Mouse (Mus musculus) adrenal gland, postnatal 25 days (tissue): ENCODE results near the gene Fkbp2. TPM values are rescaled to one million over a fixed set of nuclear protein-coding genes. Genes with fewer than 3 reads are reported as not detected.

Source experiments
- DNase-seq: peaks from one replicate; pipeline ENCODE4 v3.0.0; 2021; ENCODE audit warnings: mixed read lengths
- long read RNA-seq: library from polyadenylated mRNA; stranded (forward); transcript quantifications from one replicate; pipeline ENCODE4 v2.0.0, GENCODE M21; 2021
- total RNA-seq: library from RNA; stranded (reverse); gene quantifications from 2 replicates; pipeline ENCODE4 v1.2.3, GENCODE M21; 2021

The Fkbp2 gene
- total RNA-seq = 102 and 139 TPM in 2 replicates
- long read RNA-seq, transcript Fkbp2-202 (6 exons, 664 nt) = major isoform, 33 of 76 reads
- long read RNA-seq, transcript Fkbp2-201 (6 exons, 642 nt) = major isoform, 33 of 76 reads
- long read RNA-seq, partial matches to known transcripts = 2 of 76 reads
- long read RNA-seq, other reads (novel, unspliced or antisense) = 5 of 76 reads

DNA sequence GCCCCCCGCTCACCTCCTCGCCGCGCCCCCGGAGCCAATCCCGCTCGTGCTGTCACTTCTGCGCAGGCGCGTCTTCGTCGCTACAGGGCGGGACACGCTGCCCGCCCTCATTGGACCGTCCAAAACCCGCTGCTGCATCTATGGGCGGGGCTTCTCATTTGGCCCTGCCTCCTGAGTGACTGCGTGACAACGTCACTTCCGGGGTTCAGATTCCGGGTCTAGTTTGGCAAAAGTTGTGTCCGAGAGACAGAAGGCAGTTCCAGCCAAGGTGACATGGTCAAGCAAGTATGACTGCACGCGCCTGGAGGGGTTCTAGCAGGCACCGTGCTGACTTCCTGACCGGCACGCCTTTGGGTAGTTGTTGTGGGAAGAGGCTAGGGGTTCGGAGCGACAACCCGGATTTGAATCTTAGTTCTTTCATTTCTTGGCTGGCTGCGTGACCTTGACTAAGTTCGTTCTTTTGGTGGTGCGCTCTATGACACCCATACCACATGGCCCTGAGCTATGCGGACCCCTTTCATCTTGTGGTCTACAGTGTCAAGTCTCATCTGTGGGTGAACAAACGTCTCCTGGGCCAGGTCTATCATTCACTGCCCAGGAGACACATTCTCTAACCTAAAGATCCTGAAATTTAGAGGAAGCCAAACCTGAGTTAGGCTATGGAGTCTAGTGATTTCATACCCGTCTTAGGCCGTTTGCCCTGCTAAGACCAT is at the start of gene Fkbp2:
TSS of gene Fkbp2 (minus strand) at position 121 of the 713 bp plus-strand sequence.
- DNase-seq = peak; percentile 98

DNA sequence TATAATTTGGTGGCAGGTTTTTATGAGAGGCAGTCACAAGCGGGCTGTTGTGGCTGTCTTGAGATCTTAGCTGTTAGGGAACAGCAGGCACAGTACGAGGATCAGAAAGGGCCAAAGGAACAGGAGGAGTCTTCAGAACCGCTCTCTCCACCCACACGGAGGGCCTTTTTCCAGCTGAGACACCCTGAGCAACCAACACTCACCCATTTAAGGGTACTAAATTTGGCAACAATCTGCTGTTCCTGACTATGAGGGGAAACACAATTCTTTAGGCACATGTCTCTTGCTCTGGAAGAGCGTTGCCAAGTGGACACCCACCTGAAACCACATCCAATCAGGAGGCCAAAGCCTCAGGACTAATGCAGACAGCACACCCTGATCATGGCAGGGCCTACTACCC is 49.2 kb upstream of the Fkbp2 start:
- no peak for DNase-seq

DNA sequence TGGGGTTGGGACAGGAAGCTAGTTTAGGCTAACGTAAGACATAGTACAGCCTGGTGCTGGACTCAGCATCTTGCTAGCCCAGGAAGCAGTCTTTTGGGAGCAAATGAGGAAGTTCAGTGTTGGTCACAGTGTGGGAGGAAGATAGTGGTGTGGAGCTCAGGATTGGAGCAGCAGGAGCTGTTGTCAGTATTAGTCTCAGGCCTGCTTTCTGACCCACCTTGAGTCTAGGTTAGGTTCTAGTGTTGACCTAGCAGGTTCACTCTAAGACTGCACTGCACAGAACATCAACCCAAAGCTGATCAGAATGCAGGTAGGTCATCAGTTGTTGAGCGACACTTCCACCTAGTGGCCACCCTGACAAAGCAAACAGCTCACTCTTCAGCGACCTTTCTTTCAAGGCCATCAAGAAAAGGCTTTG is 39.9 kb upstream of the Fkbp2 start:
- DNase-seq = peak; percentile 55

DNA sequence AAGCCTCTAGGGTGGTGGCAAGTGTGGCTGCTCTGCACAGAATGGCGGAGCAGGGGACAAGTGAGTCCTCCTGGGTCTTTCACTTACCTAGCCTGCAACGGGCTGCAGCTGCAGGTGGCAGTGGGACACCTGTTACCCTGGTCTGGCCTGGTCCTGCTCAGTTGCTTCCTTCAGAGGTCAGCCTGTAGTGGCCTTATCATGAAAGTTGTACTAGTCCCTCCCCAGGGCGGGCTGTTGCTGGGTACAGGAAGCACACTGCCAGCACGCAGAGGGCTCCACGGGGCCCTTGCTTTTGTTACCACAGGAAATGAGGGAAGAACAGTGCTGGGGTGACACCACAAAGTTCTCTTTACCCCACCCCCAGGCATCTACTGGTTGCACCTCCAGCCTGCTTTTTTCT is 38.9 kb upstream of the Fkbp2 start, which contains the start of gene Fermt3:
TSS of gene Fermt3 (minus strand) at position 279 of the 400 bp plus-strand sequence.
- no peak for DNase-seq

DNA sequence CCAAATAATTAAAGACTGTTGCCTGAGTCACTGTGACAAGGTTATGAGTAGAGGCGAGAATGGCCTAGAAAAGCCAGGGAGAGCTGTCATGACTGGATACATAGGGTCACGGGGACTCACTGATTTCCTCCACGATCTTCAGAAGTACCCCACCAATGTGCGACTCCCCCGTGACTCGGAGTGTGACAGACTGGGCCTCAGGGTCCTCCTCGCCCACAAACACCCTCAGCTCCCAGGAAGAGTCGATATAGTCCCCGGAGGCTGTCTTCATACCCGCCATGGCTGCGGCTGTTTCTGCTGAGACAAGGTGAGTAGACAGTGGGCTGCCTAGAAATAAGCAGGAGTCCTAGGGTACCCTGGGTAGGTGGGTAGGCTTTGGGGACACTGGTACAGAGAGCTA is 38.2 kb upstream of the Fkbp2 start:
- no peak for DNase-seq

DNA sequence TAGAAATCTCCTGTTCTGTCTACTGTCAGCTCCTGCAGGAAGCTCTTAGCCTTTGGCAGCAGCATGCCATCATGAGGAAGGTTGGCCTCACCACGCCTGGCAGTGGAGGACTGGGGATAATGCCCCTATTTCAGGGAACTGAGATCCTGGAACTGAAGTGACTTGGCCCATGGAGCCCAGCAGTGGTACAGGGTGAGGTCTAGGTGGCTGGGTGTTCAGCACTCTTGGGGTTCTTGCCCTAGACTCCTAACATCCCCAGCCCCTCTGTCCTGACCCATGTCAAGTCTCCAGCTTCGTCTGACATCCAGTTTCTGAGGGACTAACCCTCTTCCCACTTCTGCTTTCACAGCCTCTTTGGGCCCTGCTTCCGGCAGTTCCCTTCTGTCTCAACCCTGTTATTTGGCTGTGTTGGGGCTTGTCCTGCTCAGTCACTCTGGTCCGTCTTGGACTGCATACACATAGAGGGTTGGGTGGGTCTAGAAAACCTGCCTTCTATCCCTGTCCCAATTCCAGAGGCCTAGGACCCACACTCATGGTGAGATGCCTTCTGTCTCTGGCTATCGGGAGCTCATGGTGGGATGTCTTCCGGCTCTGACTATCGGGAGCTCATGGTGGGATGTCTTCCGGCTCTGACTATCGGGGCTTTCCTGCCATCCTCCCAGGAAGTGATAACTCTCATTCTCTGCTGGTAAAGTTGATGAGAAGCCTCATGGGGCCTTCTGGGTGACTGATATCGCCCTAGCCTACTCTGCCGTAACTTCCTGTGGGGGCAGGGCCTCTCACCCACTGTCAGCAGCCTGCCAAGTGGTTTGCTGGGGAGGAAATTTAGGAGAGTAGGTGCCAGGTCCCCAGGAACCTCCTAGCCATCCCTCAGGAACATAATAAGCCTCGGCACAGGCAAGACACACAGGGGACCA is 37.5 kb upstream of the Fkbp2 start:
- no peak for DNase-seq

DNA sequence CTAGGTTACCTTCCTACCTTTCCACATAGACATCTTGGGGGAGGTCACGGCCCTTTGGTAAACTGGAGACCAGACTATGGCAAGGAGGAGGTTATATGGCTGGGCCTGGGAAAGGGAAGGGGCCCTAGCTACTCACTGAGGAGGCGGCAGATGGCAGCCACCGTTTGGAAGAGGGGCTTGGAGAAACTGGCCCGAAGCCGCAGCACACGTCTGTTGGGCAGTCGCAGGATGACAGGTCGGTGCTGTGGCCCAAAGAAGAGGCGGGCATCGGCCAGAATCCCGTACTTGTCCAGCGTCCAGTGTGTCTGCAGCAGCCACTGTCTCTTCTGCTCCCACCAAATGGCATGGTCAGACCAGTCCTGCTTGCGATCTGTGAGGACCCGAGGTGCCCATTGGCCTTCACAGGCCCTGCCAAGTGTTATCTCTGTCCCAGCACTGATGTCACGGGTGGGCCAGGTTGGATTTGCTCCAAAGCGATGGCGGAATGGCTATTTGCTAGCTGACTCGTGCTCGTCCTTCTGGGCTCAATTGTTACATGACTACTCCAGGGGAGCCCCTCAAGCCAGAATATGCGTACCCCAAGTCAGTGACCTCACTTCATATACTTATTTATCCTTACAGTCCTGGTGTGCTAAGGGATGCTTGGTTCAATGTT is 34.3 kb upstream of the Fkbp2 start:
- no peak for DNase-seq

DNA sequence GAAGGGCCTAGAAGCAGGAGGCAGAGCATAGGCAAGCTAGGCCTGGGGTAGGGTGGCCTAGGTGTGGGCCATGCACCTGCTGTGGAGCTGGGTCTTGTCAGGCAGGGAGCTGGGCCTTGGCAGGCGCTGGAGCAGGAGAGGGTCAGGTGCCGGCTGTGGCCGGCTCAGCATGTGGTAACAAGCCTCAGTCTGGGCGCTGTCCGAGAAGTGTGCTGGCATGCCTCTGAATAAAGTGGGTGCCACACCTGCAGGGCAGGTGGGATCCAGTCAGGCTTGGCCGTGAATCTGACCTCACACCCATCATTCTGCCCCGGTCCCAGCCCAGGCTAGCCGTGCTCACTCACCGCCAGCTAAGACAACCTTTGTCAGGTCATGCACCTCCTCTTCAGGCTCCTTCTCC is 33.7 kb upstream of the Fkbp2 start:
- no peak for DNase-seq

DNA sequence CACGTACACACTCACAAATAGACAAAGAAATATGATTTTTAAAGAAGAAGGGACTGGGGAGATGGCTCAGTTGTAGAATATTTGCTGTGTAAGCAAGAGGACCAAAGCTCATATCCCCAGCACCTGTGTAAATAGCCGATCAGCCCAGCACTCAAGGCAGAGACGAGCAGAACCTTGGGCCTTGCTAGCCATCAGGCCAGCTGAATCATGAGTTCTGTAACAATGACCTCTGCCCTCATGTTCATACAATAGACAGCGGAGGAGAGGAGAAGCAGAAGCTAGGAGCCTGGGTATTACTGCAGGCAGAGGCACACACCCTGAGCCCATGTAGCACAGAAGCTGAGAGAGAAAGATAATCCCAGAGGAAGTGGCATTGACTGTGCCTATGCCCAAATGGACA is 32.1 kb upstream of the Fkbp2 start:
- no peak for DNase-seq

DNA sequence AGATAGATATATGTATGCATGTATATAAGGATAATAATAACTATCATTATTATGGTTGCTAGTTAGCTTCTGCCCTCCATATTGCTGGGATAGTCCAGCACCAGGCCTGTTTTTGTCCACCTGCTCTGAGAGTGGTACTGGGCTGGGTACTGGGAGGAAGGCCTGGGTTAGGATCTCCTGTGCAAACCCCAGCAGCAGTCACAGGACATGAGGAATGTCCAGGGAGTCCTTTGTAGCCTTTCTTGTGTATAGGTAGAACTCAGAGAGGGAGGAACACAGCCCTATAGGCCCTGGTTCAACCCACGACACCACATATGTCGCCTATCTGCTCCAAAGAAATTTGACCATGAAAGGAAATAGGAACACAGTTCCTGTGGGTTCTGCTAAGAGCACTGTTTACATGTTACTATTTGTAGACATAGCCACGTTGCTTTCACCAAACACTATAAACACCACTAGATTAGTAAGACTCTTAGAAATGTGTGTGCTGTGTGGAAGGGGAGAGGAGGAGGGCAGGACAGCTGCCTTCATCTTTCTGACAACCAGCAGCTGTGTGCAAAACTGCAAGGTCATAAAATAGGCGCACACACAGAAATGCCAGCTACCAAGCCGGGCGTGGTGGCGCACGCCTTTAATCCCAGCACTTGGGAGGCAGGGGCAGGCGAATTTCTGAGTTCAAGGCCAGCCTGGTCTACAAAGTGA is 26.7 kb upstream of the Fkbp2 start:
- DNase-seq = no peak

DNA sequence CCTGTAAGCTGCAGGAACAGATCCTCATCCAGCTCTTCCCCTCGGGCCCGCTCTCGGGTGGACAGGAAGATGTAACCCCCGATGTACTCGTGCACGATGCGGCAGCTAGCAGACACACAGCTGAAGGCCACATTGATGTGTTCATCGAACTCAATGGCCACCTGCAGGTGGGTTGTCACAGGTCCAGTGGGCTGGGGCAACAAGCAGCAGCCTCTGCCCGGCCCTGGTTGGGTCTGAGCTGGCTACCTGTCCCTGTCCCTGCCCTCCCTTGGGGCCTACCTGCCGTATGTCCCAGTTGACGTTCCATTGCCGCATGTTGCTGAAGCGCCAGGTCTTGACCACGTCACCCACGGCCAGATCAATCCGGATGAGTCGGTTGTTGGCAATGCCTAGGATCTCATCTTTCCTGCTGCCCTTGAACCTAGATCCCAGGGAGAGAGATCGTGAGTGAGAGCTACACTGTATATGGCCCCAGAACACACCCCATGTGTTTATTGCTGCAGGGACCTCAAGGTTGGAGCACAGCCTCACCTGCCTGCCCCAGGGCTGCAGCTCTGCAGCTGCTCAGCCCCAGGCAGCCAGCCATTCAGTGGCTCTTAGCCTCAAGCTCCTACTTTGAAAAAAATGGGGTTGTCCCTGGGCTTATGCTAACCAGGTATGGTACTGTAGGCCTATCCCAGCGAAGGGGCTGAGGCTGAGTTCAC is 19.2 kb upstream of the Fkbp2 start:
- DNase-seq = no peak

DNA sequence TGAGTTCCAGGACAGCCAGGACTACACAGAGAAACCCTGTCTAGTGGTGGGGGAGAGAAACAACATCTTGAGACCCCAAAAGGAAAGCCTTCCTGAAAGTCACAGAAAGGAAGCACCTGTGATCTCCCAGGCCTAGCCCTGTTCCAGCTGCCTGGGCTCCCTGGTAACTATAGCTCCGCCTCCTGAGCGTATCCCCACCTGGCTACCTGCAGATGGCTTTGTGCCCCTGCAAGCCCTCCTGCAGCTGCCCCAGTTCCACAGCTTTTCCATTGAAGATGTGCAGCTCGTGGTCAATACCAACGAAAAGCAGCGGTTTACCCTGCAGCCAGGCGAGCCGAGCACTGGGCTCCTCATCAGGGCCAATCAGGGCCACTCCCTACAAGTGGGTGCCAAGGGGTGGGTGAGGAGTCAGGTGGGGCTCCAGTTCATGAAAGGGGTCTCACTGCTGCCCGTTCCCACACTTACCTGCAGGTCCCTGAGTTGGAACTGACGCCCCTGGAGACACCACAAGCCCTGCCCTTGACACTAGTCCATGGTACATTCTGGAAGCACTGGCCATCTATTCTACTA is 17.5 kb upstream of the Fkbp2 start:
- no peak for DNase-seq

DNA sequence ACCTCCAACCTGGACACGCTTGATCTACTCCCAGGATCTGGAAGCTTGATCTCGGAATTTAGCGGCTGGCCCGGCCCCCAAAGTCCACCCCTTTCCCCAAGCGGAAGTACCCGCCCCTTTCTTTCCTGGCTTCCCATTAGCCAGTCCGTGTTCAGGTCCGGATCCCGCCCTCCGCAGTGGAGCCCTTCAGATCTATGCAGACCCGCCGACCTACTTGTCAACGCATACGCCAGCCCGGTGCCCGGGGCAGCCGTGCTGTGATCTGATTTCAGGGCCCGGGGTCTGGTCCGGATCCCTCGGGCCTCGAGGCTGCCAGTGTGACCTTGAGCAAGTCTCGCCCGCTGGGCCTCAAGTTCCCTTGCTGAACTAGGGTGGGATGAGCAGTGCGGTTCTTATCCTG is 15.7 kb upstream of the Fkbp2 start, which contains the start of the genes Nudt22 and Trpt1:
TSS of gene Nudt22 (minus strand) at position 112 of the 400 bp plus-strand sequence.
TSS of gene Trpt1 (plus strand) at position 126 of the 400 bp plus-strand sequence.
- peak; percentile 89 for DNase-seq

DNA sequence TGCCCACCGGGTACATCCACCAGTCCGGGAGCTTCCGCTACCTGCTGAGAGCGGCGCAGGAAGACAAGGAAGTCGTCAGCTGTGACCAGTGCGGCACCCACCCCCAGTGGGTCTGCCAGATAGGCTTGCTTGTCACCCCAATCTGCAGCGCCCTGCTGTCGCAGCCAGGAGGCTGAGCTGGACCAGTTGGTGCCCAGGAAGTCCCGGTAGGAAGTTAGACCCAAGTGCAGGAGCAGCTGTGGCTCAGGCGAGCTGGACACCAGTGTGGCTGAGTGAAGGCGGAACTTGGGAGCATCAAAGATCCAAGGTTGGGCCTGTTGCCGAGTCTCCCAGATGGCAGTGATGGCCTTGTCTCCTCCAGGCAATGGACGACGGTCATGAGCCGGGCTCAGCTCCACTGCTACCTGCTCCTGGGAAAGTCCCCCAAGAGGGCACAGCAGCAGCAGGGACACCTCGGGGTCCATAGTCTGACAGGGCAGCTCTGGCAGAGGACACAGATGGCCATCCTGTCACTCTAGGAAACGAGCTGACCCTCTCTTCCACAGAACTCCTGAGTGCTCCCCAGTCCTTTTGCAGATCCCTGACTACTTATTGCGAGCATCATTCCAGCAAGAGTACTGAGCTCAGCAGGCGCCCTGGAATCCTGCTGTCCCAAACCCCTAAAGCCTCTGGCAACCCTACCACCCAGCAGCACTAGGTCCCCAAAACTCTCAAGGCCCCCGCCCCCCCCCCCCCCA is 15.1 kb upstream of the Fkbp2 start:
- no peak for DNase-seq

DNA sequence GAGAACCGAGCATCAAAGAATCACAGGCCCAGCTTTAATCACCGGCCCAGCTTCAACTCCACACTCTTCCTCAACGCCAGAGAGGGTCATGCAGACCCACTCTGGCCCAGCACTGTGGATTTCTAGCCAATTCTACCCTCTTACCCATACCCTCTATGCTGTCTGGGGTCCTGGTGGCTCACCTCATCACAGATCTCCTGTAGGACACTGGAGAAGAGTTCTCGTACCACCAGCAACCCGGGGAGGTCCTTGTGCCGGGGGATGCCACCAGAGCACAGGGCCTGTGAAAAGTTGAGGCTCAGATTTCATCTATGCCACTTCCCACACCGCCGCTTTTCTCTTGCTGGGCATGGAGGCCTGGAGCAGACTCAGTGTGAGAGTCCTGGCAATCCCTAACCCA is 14.2 kb upstream of the Fkbp2 start:
- DNase-seq = no peak

DNA sequence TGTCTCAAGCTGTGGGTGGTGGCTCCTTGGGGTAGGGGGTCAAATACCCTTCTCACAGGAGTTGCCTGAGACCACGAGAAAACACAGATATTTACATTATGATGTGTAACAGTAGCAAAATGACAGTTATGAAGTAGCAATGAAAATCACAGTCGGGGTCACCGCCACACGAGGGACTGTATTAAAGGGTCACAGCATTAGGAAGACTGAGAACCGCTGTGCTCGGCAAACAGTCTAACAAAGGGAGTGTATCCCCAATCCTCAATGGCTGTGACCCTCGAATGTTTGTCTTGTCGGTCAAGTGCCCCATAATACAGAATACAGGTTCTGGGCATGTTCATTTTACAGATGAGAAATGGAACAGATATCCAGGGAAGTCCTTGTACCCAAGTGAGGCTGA is 13.7 kb upstream of the Fkbp2 start:
- DNase-seq = no peak

DNA sequence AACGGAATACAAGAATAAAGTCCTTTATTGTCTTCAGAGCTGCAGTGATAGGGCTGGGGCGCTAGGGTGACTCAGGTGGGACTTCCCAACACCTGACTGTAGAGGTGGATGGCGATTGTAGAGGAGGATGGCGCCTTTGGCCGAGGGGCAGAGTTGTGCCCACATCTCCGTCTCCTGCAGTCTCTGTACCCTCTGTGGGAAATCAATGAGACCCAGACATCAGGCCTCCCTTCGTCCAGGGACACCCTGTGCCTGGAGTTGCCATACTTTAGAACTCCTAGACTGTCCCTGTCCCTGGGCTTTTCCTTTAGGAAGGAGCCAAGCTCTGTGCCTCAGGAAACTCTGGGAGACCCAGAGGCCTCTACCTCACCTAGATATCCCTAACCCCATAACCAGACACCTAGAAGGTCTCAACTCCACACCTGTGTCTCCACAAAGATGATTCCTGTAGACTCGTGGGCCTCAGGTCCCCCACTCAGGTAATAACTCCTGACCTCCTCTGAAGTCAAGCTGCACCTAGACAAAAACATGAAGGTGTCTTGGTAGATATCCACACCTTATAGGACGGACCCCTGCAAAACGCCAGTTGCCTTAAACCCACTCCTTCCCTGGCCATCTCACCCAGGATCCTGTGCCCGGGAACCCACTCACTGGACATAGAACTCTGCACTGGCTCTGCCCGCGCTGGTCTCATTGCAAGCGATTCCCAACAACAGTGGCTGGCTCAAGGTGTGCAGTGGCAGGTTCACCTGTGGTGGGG is 12.9 kb upstream of the Fkbp2 start:
- no peak for DNase-seq

DNA sequence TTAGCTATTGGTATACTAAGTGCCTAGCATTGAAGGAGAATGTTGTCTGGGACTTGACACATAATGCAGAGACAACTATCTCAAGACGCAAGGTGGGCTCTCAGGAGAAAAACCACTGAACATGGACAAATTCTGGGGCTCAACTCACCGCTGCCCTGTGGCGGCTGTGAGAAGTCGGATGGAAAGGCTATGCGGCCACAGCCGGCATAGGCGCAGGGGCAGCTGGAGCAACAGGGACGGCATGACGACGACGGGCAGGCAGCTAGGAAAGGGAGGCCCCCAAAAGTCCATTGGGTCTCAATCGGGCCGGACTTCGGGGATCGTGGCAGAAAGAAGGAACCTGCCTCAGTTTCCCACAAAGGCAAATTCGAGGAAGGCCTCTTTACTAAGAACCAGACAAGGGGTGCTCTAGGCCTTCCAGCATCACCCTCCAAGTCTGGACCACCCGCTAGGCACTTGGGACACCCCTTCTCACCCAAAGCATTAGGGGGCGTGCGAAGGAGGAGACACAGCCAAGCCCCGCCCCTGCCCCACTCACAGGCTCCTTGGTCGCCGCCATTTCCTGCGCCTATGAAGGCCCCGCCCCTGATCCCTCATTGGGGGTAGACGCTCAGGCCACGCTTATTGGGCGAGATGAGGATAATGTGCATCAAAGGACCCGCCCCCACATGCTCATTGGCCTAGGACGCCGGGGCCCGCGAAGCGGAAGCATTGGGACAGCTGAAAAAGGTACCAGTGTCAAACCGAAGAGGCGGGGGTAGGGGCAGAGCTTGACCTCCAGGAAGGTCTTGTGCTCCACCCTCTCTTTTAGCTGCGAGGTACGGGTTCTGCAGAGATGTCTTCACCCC is 11.9 kb upstream of the Fkbp2 start, which contains the start of gene Dnajc4:
TSS of gene Dnajc4 (minus strand) at position 562 of the 848 bp plus-strand sequence.
- DNase-seq = peak; percentile 96
